ENCODE assay signal across 25 mouse cellular contexts in genomic region chr11:104445538-104445937, GRCm38 (mm10).
"Had no signal": no experiment of that assay in that cellular context is flagged by ENCODE, and none has a peak within 500 bp of the region (broad histone marks: within the 10 kb centered on the region; RNA-seq: fewer than 3 reads in every experiment).

No protein-coding gene starts in this region.

- H3K27me3 ChIP-seq: heart, embryonic 13.5 days; heart, embryonic 15.5 days; hindbrain, embryonic 13.5 days; hindbrain, embryonic 15.5 days; kidney, embryonic 15.5 days; limb, embryonic 13.5 days; limb, embryonic 15.5 days; liver, embryonic 13.5 days had no signal

- H3K4me3 ChIP-seq: heart, adult 2 months; heart, embryonic 13.5 days; heart, embryonic 15.5 days; hindbrain, embryonic 13.5 days; hindbrain, embryonic 15.5 days; kidney, embryonic 15.5 days; limb, embryonic 13.5 days; limb, embryonic 15.5 days; liver, embryonic 13.5 days had no signal

- H3K9me3 ChIP-seq: heart, embryonic 15.5 days; hindbrain, embryonic 15.5 days; kidney, embryonic 15.5 days; limb, embryonic 13.5 days; limb, embryonic 15.5 days; liver, embryonic 13.5 days had no signal

- H3K27ac ChIP-seq: heart, adult 2 months; heart, embryonic 13.5 days; heart, embryonic 15.5 days; hindbrain, embryonic 13.5 days; hindbrain, embryonic 15.5 days; hindbrain, postnatal 0 days; kidney, embryonic 15.5 days; kidney, postnatal 0 days; limb, embryonic 13.5 days; limb, embryonic 15.5 days; liver, embryonic 13.5 days had no signal

- H3K9ac ChIP-seq: heart, embryonic 13.5 days; heart, embryonic 15.5 days; hindbrain, embryonic 13.5 days; hindbrain, embryonic 15.5 days; kidney, embryonic 15.5 days; limb, embryonic 13.5 days; limb, embryonic 15.5 days had no signal

- DNase-seq: gastrocnemius, postnatal 14 days; gastrocnemius, postnatal 36 days; heart, adult 2 months; heart, postnatal 14 days; heart, postnatal 36 days; kidney, adult 11 months; kidney, adult 2 months; kidney, adult 9 months; kidney, postnatal 14 days; kidney, postnatal 36 days; layer of hippocampus, adult 9-11 months; layer of hippocampus, postnatal 36 days; left cerebral cortex, postnatal 4 days; liver, embryonic 13.5 days had no signal

- H3K4me2 ChIP-seq: heart, embryonic 11.5 days; heart, embryonic 13.5 days; heart, embryonic 15.5 days; hindbrain, embryonic 13.5 days; hindbrain, embryonic 15.5 days; kidney, embryonic 15.5 days; limb, embryonic 13.5 days; limb, embryonic 15.5 days; liver, embryonic 13.5 days had no signal

- ATAC-seq: hindbrain, postnatal 0 days; intestine, embryonic 16.5 days had no signal

- H3K36me3 ChIP-seq: hindbrain, embryonic 13.5 days; liver, embryonic 13.5 days had no signal
